Mouse (Mus musculus) lung, adult 2 months (tissue): ENCODE measurements around the gene Tenm2.

Experiments
- CTCF ChIP-seq: fragments of 200-500 bp; IDR thresholded peaks from 2 replicates; pipeline ENCODE4 v1.5.1; 2011; ENCODE audit warnings: mild to moderate bottlenecking, low read length, control low read depth; ENCODE audit not compliant: insufficient read depth
- POLR2A ChIP-seq: fragments of 200-500 bp; IDR thresholded peaks from 2 replicates; pipeline ENCODE4 v1.6.1; 2011; ENCODE audit warnings: low read depth, mild to moderate bottlenecking, control low read depth, low read length, borderline replicate concordance; ENCODE audit errors: extremely low read depth

GRCm38 (mm10) chr11:36557316-36557715 lies 678.4 kb downstream of the Tenm2 start:
- TF ChIP-seq POLR2A, result no peak
- TF ChIP-seq CTCF, result no peak
